Mouse (Mus musculus) lung, postnatal 0 days (tissue): ENCODE data around the gene Mccc2.

ENCODE experiments used
- CTCF ChIP-seq: IDR thresholded peaks from 2 replicates; pipeline ENCODE4 v1.5.1; 2016; ENCODE audit warnings: antibody characterized with exemption, mild to moderate bottlenecking
- EP300 ChIP-seq: IDR thresholded peaks from 2 replicates; pipeline ENCODE4 v1.6.1; 2016; ENCODE audit warnings: antibody characterized with exemption, mild to moderate bottlenecking, control low read depth

DNA sequence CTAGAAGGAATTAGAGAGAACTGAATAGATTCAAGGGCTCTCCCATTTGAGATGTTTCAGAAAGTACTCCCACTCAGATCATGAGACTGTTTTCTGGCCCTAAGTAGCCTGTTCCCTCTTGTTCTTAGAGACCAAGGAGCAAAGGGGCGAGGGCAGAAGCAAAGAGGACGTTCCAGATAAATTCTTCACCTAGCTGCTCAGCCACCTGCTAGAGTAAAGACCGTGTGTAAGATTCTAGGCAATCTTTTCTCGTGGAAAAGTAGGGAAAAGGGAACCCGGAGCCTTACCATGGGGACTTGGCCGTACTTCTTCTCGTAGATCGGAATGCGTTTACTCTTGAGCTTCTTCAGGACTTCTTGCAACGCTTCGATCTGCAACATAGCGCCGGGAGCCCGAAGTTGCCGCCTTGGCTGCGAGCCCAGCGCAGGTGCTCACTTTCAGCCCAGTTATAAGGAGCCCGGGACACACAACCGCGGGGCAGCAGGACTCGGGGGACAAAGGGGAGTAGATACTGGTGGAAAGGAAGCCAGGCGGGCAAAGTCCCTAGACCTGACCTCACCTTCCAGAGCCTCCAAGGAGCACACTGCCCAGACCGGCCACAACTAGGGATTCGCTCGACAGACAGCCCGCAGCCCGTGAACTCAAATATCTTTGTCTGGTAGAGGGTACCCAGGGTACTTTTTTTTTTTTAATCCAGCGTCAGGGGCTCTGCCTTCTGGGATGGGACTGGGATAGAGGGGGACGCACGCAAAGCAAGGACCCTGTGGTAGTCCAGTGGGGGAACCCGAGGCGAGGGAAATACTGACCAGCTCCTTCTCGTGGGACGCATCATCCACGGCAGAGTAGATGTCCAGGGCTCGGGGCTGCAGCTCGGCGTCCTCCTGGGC, 115.5 kb downstream of the Mccc2 start:
- TF ChIP-seq CTCF (no peak), EP300 (no peak)
